Mouse (Mus musculus): ENCODE data around the gene Gm8994. TPM values are rescaled to one million over a fixed set of nuclear protein-coding genes. Genes with fewer than 3 reads are reported as not detected.

The Gm8994 gene
- total RNA-seq, 1 experiment from 2014 or later: not detected

GRCm38 (mm10) chr6:136363313-136363712 is 36.0 kb downstream of the Gm8994 start:
- DNase-seq: no peak

- DNase-seq: no peak
Measured at GRCm38 (mm10) chr6:136364008-136364407, 36.7 kb downstream of the Gm8994 start.

GRCm38 (mm10) chr6:136364430-136365098 is 37.2 kb downstream of the Gm8994 start:
- DNase-seq: no peak

- DNase-seq: no peak
Measured at GRCm38 (mm10) chr6:136376097-136376496, 48.8 kb downstream of the Gm8994 start.

Other genes with a start within 250 kb of the Gm8994 start
- gene Grin2b, start 154.0 kb upstream of the Gm8994 start, total RNA-seq (2021): 0.11 and 0.15 TPM in 2 replicates
- not detected in 2 replicates for gene E330021D16Rik, start 88.0 kb downstream of the Gm8994 start, total RNA-seq (2021)
- gene Atf7ip, start 178.6 kb downstream of the Gm8994 start, total RNA-seq (2021): 82.0 and 103 TPM in 2 replicates

All from adrenal gland, postnatal 14 days (tissue).